Mouse (Mus musculus) mammary gland, adult 2 months (tissue): ENCODE results near the gene 1700001C02Rik. TPM values are rescaled to one million over a fixed set of nuclear protein-coding genes. Genes with fewer than 3 reads are reported as not detected.

Experiments used
- polyA plus RNA-seq: library from polyadenylated mRNA; depleted of rRNA; stranded (reverse); fragments of >200 nt; gene quantifications from 2 replicates; pipeline ENCODE4 v1.2.3, GENCODE M21; 2012; ENCODE audit warnings: low replicate concordance; rRNA removed

1700001C02Rik gene
- polyA plus RNA-seq, result not detected in 2 replicates

DNA sequence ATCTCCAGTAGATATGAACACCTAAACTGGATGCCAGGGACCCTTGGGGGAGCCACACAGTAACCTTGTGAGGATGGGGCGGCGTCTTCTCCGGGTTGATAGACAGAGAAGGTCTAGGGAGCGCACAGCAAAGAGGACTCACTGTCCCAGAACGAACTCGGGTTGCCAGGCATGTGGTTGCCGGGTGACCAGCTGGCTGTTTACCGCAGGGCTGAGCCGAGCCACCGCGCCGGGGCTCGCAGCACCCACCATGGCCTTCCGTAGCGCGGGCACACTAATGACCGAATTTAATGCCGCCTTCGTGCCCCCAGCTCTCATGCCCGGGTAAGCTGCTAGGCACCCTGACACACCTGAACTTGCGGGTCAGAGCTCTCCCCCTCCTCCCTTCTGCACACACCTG is at the start of gene 1700001C02Rik:
TSS of gene 1700001C02Rik (plus strand) at position 187 of the 400 bp plus-strand sequence.

DNA sequence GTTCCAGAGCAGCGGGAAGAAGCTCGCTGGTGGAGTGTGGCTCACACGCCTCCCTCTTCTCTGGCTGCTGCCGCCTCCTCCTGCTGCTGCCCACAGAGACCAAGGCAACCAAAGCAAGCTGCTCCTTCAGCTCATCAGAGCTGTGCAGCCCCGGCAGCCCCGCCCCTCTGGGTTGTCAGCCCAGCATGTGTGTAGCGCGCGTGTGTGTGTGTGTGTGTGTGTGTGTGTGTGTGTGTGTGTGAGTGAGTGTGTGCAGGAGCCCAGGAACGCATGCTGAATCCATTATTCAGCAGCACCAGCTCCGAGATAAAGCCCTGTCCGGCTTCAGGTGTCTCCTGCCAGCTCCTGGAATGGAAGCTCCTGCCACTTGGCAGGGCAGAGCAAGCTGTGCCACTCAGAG is 4.0 kb upstream of the 1700001C02Rik start, which contains the start of gene Otof:
TSS of gene Otof (minus strand) at position 112 of the 400 bp plus-strand sequence.

Other genes starting within 250 kb of the 1700001C02Rik start
- gene Selenoi, start 233.5 kb upstream of the 1700001C02Rik start, polyA plus RNA-seq, result 21.5 and 29.9 TPM in 2 replicates
- 0.05 and 0.07 TPM in 2 replicates for gene Drc1, start 184.7 kb upstream of the 1700001C02Rik start, polyA plus RNA-seq
- gene Otof, start 4.1 kb upstream of the 1700001C02Rik start, polyA plus RNA-seq, result 0.29 and 0.34 TPM in 2 replicates
- 0.45 TPM in 1 of 2 replicates, not detected in the other for gene Cib4, start 79.8 kb downstream of the 1700001C02Rik start, polyA plus RNA-seq
- 153 TPM in 2 replicates for gene Kcnk3, start 122.1 kb downstream of the 1700001C02Rik start, polyA plus RNA-seq
- 103 and 106 TPM in 2 replicates for gene Slc35f6, start 181.9 kb downstream of the 1700001C02Rik start, polyA plus RNA-seq
- 17.1 and 27.2 TPM in 2 replicates for gene Cenpa, start 200.7 kb downstream of the 1700001C02Rik start, polyA plus RNA-seq
- gene Dpysl5, start 245.5 kb downstream of the 1700001C02Rik start, polyA plus RNA-seq, result 1.1 and 1.2 TPM in 2 replicates